8 mouse cellular contexts compared by ENCODE assay signal in the genomic region with DNA sequence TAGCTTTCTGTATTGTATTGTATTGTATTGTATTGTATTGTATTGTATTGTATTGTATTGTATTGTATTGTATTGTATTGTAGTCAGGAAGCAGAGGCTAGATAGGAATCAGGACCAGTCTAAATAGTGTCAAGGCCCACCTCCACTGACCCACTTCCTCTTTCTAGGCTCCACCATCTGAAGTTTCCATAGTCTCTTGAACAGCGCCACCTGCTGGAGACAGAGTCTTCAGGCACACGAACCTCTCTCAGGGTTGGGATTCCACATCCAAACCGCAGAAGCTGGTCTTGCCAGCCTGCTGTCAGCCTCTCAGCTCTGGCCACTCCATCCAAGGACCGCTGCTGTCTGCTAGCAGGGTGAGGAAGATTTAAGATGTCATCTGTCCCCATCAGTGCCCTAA.
DNase-seq lines count a peak whose midpoint lies in the region; ATAC-seq and TF ChIP-seq lines count a peak whose summit lies in the region.

No protein-coding gene starts in this region.

- intact Hi-C loops in heart, postnatal 36 days (cut with DNase I) = loop anchor here (1.0 to 2.0 kb wide), 3 partner anchors 90 to 239 kb away; no protein-coding TSS in a partner anchor

- ATAC-seq in megakaryocyte-erythroid progenitor cell, adult 5-6 weeks (replicated peaks; ENCODE audit: low FRiP score, low TSS enrichment, poor library complexity, severe bottlenecking) = peak; percentile 96

- H3K4me3 ChIP-seq in cortical plate, adult 2 months (ENCODE audit: insufficient read depth, low read length) = no peak overlapping the region

- TF ChIP-seq CTCF in cortical plate, adult 2 months (IDR thresholded peaks at IDR 0.05; ENCODE audit: extremely low read depth, insufficient read depth, low read length) = peak; percentile 80

- DNase-seq in adrenal gland, adult (ENCODE audit: inconsistent age in 2 of 2, low spot score in 1 of 2) = peak; percentile 39 to 81
- DNase-seq in adrenal gland, adult 8-10 months = no peak
- peak; percentile 18 for DNase-seq in WW6 (ENCODE audit: low read depth, low spot score)
- peak; percentile 25 to 58 for DNase-seq in heart, postnatal 36 days
- DNase-seq in layer of hippocampus, adult 9-11 months = peak; percentile 45
- peak; percentile 13 to 55 for DNase-seq in spleen, postnatal 14 days (ENCODE audit: low spot score in 2 of 2)

- no peak for TF ChIP-seq POLR2A in cortical plate, adult 2 months (IDR thresholded peaks at IDR 0.05; ENCODE audit: extremely low read depth, insufficient read depth, low read length)

- no peak overlapping the region for H3K27ac ChIP-seq in cortical plate, adult 2 months (ENCODE audit: insufficient read depth, low read length)

- H3K4me1 ChIP-seq in cortical plate, adult 2 months (ENCODE audit: control insufficient read depth, insufficient read depth, low read length) = no peaks in the 10 kb centered on the region
